ENCODE assay signal across 11 mouse cellular contexts in genomic region chr5:33239934-33240333, GRCm38 (mm10). TPM values are rescaled to one million over a fixed set of nuclear protein-coding genes. Genes with fewer than 3 reads are reported as not detected.
DNase-seq lines count a peak whose midpoint lies in the region; ATAC-seq lines count a peak whose summit lies in the region.
"Had no signal": no experiment of that assay in that cellular context is flagged by ENCODE, and none has a peak within 500 bp of the region (broad histone marks: within the 10 kb centered on the region; RNA-seq: fewer than 3 reads in every experiment).

No protein-coding gene starts in this region.

- H3K4me3 ChIP-seq in midbrain, embryonic 14.5 days (replicated peaks; ENCODE audit: low read depth, low read length), result no peak overlapping the region
- no peak overlapping the region for H3K4me3 ChIP-seq in midbrain, embryonic 10.5 days
- no peak overlapping the region for H3K4me3 ChIP-seq in heart, embryonic 11.5 days (ENCODE audit: low read depth, low read length)
- H3K4me3 ChIP-seq in stomach, embryonic 15.5 days (replicated peaks), result no peak overlapping the region

- H3K27ac ChIP-seq in midbrain, embryonic 14.5 days (replicated peaks; ENCODE audit: low read depth, low read length), result peak overlapping the region; percentile 26; the same call in 1 of the 2 replicates
- H3K27ac ChIP-seq in midbrain, embryonic 10.5 days (replicated peaks), result no peak overlapping the region
- H3K27ac ChIP-seq in heart, embryonic 11.5 days (ENCODE audit: low read depth, low read length), result peak overlapping the region; percentile 2
- H3K27ac ChIP-seq in stomach, embryonic 15.5 days, result peak overlapping the region; percentile 74

- no peaks in the 10 kb centered on the region for H3K27me3 ChIP-seq in midbrain, embryonic 14.5 days (ENCODE audit: control insufficient read depth, insufficient read depth, low read length)
- H3K27me3 ChIP-seq in midbrain, embryonic 10.5 days (ENCODE audit: low read depth, poor library complexity, severe bottlenecking), result no peaks in the 10 kb centered on the region
- no peaks in the 10 kb centered on the region for H3K27me3 ChIP-seq in heart, embryonic 11.5 days (ENCODE audit: control insufficient read depth, insufficient read depth, low read length)
- H3K27me3 ChIP-seq in stomach, embryonic 15.5 days (replicated peaks), result no peaks in the 10 kb centered on the region

- no peak overlapping the region for H3K4me2 ChIP-seq in midbrain, embryonic 14.5 days (ENCODE audit: low read length)
- H3K4me2 ChIP-seq in heart, embryonic 11.5 days, result no peak overlapping the region
- no peak overlapping the region for H3K4me2 ChIP-seq in stomach, embryonic 15.5 days

- 49% methylated on average over 3 of the region's 3 CpGs for WGBS in midbrain, embryonic 14.5 days
- 73% methylated on average over 3 of the region's 3 CpGs for WGBS in midbrain, embryonic 10.5 days
- WGBS in heart, embryonic 11.5 days (ENCODE audit: insufficient replicate concordance), result 32% methylated on average over 3 of the region's 3 CpGs
- WGBS in stomach, embryonic 15.5 days, result 43% methylated on average over 3 of the region's 3 CpGs

- H3K9me3 ChIP-seq in midbrain, embryonic 14.5 days (ENCODE audit: control insufficient read depth, low read length), result no peaks in the 10 kb centered on the region
- H3K9me3 ChIP-seq in midbrain, embryonic 10.5 days (replicated peaks), result no peaks in the 10 kb centered on the region
- no peaks in the 10 kb centered on the region for H3K9me3 ChIP-seq in heart, embryonic 11.5 days (replicated peaks; ENCODE audit: control insufficient read depth, low read length)
- no peaks in the 10 kb centered on the region for H3K9me3 ChIP-seq in stomach, embryonic 15.5 days

- peak; percentile 45 to 77 for DNase-seq in heart, adult 18-20 months
- no peak for DNase-seq in heart, postnatal 14 days
- peak; percentile 25 for DNase-seq in midbrain, embryonic 14.5 days
- DNase-seq in midbrain, embryonic 10.5 days (ENCODE audit: low spot score), result no peak
- no peak for DNase-seq in B cell, adult 2 months
- DNase-seq: cerebellum, postnatal 14 days; liver, postnatal 0 days; right cerebral cortex, adult 18-20 months; thymus, postnatal 25 days had no signal

- no peak for ATAC-seq in midbrain, embryonic 14.5 days (ENCODE audit: low FRiP score, low TSS enrichment)
- ATAC-seq in heart, embryonic 11.5 days (replicated peaks; ENCODE audit: insufficient number of reproducible peaks, low FRiP score, low TSS enrichment), result no peak
- no peak for ATAC-seq in stomach, embryonic 15.5 days (ENCODE audit: insufficient read depth, low FRiP score, low read depth)
- ATAC-seq: liver, postnatal 0 days had no signal

- H3K9ac ChIP-seq in midbrain, embryonic 14.5 days (replicated peaks; ENCODE audit: low read length), result no peak overlapping the region
- H3K9ac ChIP-seq in heart, embryonic 11.5 days (ENCODE audit: low read depth, low read length), result no peak overlapping the region
- no peak overlapping the region for H3K9ac ChIP-seq in stomach, embryonic 15.5 days
- H3K9ac ChIP-seq: liver, postnatal 0 days had no signal

- H3K4me1 ChIP-seq in midbrain, embryonic 14.5 days (ENCODE audit: control insufficient read depth, insufficient read depth, low read length), result no peaks in the 10 kb centered on the region
- peaks cover 4% of the 10 kb centered on the region; the same call in 1 of the 2 replicates for H3K4me1 ChIP-seq in midbrain, embryonic 10.5 days
- H3K4me1 ChIP-seq in heart, embryonic 11.5 days (ENCODE audit: control insufficient read depth, insufficient read depth, low read length), result peaks cover 29% of the 10 kb centered on the region
- H3K4me1 ChIP-seq in stomach, embryonic 15.5 days, result peaks cover 25% of the 10 kb centered on the region

- peaks cover 19% of the 10 kb centered on the region; the same call in 1 of the 2 replicates for H3K36me3 ChIP-seq in midbrain, embryonic 14.5 days (ENCODE audit: control insufficient read depth, insufficient read depth, low read length)
- H3K36me3 ChIP-seq in midbrain, embryonic 10.5 days, result peaks cover 39% of the 10 kb centered on the region
- H3K36me3 ChIP-seq in heart, embryonic 11.5 days (ENCODE audit: control insufficient read depth, insufficient read depth, low read length), result peaks cover 3% of the 10 kb centered on the region
- no peaks in the 10 kb centered on the region for H3K36me3 ChIP-seq in stomach, embryonic 15.5 days

- intact Hi-C loops in heart, postnatal 14 days (cut with DNase I), result loop anchor here (5.0 kb wide), 1 partner anchor 1257 kb away; no protein-coding TSS in a partner anchor

RNA-seq across cellular contexts. Expression of gene Spon2, which starts 21.7 kb away (rescaled TPM):
- total RNA-seq in heart, adult 18-20 months (2021), result 1 to 10 TPM; 4.3 to 5.6 TPM
- total RNA-seq in heart, postnatal 14 days (2021), result 10 to 100 TPM in 1 of 2 experiments, 1 to 10 TPM in 1; 6.4 to 10.7 TPM
- 0.50 and 1.6 TPM in 2 replicates for polyA plus RNA-seq in midbrain, embryonic 14.5 days (2014; fragmentation: Nextera tagmentation; extraction: Ambion mirVana)
- 3.4 and 3.5 TPM in 2 replicates for polyA plus RNA-seq in midbrain, embryonic 10.5 days (2016; fragmentation: Nextera tagmentation; extraction: Ambion mirVana)
- polyA plus RNA-seq in heart, embryonic 11.5 days (2014; fragmentation: Nextera tagmentation; extraction: Ambion mirVana), result 43.9 and 51.6 TPM in 2 replicates
- polyA plus RNA-seq in stomach, embryonic 15.5 days (2015; fragmentation: Nextera tagmentation; extraction: Ambion mirVana), result 38.2 and 41.8 TPM in 2 replicates

RNA-seq across cellular contexts. Expression of gene Ctbp1, which starts 34.9 kb away (rescaled TPM):
- total RNA-seq in heart, adult 18-20 months (2021), result 100 to 1,000 TPM; 216 to 232 TPM
- total RNA-seq in heart, postnatal 14 days (2021), result 100 to 1,000 TPM; 202 to 211 TPM
- 578 and 581 TPM in 2 replicates for polyA plus RNA-seq in midbrain, embryonic 14.5 days (2014; fragmentation: Nextera tagmentation; extraction: Ambion mirVana)
- polyA plus RNA-seq in midbrain, embryonic 10.5 days (2016; fragmentation: Nextera tagmentation; extraction: Ambion mirVana), result 484 and 530 TPM in 2 replicates
- 232 and 274 TPM in 2 replicates for polyA plus RNA-seq in heart, embryonic 11.5 days (2014; fragmentation: Nextera tagmentation; extraction: Ambion mirVana)
- 298 and 323 TPM in 2 replicates for polyA plus RNA-seq in stomach, embryonic 15.5 days (2015; fragmentation: Nextera tagmentation; extraction: Ambion mirVana)

Comparison
In these comparisons a context has a peak if more than half of its experiments do, and no peak if none do; other contexts are left out.
1. DNase-seq: peak in heart, adult 18-20 months (2 of 2) and midbrain, embryonic 14.5 days (single experiment); none in heart, postnatal 14 days (0 of 2), midbrain, embryonic 10.5 days (single experiment) and B cell, adult 2 months (0 of 2).